Mouse (Mus musculus) liver, embryonic 13.5 days (tissue): Measurements from ENCODE around the gene Uchl1. TPM values are rescaled to one million over a fixed set of nuclear protein-coding genes. Genes with fewer than 3 reads are reported as not detected.

Experiments used
- ATAC-seq: fragments of 200-750 bp; cut with Nextera tagmentation; 2 replicates; pipeline ENCODE4 v1.8.0; 2017; ENCODE audit warnings: low read depth, mild to moderate bottlenecking, moderate number of reproducible peaks, moderate library complexity
- DNase-seq: peaks from one replicate; pipeline ENCODE4 v3.0.0; 2022
- H3K27ac ChIP-seq: fragments of 300-500 bp; sonication (generic); 2 replicates; pipeline ENCODE4 v1.5.1; 2015; ENCODE audit warnings: moderate library complexity, mild to moderate bottlenecking, inconsistent platforms
- H3K27me3 ChIP-seq: fragments of 300-500 bp; sonication (generic); 2 replicates; pipeline ENCODE4 v1.6.1; 2015; ENCODE audit warnings: mild to moderate bottlenecking, inconsistent platforms
- H3K36me3 ChIP-seq: fragments of 300-500 bp; sonication (generic); 2 replicates; pipeline ENCODE4 v1.6.1; 2015; ENCODE audit warnings: mild to moderate bottlenecking, inconsistent platforms
- H3K4me1 ChIP-seq: fragments of 300-500 bp; sonication (generic); replicated peaks from 2 replicates; pipeline ENCODE4 v1.6.1; 2015; ENCODE audit warnings: inconsistent platforms
- H3K4me2 ChIP-seq: fragments of 300-500 bp; sonication (generic); 2 replicates; pipeline ENCODE4 v1.6.1; 2015; ENCODE audit warnings: inconsistent platforms, mild to moderate bottlenecking, moderate library complexity
- H3K4me3 ChIP-seq: fragments of 300-500 bp; sonication (generic); replicated peaks from 2 replicates; pipeline ENCODE4 v1.5.1; 2015; ENCODE audit warnings: mild to moderate bottlenecking, inconsistent platforms
- H3K9ac ChIP-seq: fragments of 300-500 bp; sonication (generic); 2 replicates; pipeline ENCODE4 v1.6.1; 2015; ENCODE audit warnings: mild to moderate bottlenecking, inconsistent platforms
- H3K9me3 ChIP-seq: fragments of 300-500 bp; sonication (generic); replicated peaks from 2 replicates; pipeline ENCODE4 v1.6.1; 2016; ENCODE audit warnings: inconsistent platforms
- WGBS: fragments of 180-500 bp; shearing (Covaris S2); methylation state at CpG from one replicate; pipeline ENCODE4 v1.1.7; 2015; ENCODE audit not compliant: insufficient replicate concordance; 5-methylcytosine and 5-hydroxymethylcytosine counted together
- polyA plus RNA-seq: library from polyadenylated mRNA; unstranded; fragments of >200 nt; fragmentation: Nextera tagmentation; extraction: Ambion mirVana; gene quantifications from 2 replicates; pipeline ENCODE4 v1.2.1, GENCODE M21; 2015

The Uchl1 gene
- polyA plus RNA-seq, 1 experiment from 2014 or later, result 2.5 TPM

DNA sequence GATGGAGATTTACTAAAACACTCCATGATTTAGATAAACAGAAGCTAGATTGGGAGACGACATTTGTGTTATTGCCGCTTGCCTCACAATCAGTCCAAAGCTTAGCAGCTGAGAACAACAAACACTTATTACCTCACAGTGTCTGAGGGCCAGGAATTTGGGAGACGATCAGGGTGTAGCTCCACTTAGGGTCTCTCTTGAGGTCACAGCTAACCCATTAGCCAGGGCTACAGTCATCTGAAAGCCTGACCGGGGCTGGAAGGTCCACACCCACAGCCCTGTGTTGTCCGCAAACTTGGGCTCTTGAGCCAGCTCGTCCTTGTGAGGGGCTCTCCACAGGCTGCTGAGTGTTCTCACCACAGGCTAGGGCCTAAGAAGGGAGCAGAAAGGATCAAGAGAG lies 36.9 kb downstream of the Uchl1 start:
- Histone ChIP-seq H3K4me3 (no peak overlapping the region), H3K36me3 (no peaks in the 10 kb centered on the region), H3K27ac (no peak overlapping the region), H3K9ac (no peak overlapping the region), H3K4me2 (no peak overlapping the region), H3K27me3 (no peaks in the 10 kb centered on the region), H3K9me3 (no peaks in the 10 kb centered on the region), H3K4me1 (no peaks in the 10 kb centered on the region)
- ATAC-seq (no peak), DNase-seq (no peak)
- 72% methylated on average over 6 of the region's 6 CpGs for WGBS

DNA sequence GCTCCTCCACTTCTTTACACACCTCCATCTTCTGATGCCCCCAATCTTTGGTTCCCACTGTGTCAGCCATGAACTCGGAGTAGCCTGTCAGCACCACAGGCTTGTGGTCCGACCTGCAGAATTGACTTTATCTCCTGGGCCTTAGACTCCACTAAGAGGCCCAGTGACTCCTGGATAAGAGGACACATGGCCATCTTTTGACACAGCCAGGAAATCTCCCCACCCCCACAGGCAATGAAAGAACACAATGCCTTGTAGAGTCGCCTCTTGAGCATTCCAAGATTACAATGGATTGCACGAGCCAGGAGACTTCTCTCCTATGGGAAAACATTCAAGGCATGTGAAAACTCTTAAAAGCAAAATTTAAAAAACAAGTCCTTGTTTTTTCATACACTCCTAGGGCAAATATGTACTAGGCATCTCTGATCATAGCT lies 39.6 kb downstream of the Uchl1 start:
- no peak for DNase-seq
- no peaks in the 10 kb centered on the region for H3K9me3 ChIP-seq
- H3K27me3 ChIP-seq, result no peaks in the 10 kb centered on the region
- no peaks in the 10 kb centered on the region for H3K36me3 ChIP-seq
- H3K4me3 ChIP-seq, result no peak overlapping the region
- H3K4me2 ChIP-seq, result no peak overlapping the region
- WGBS, result 24% methylated on average over 4 of the region's 4 CpGs
- H3K4me1 ChIP-seq, result no peaks in the 10 kb centered on the region
- no peak overlapping the region for H3K9ac ChIP-seq
- no peak overlapping the region for H3K27ac ChIP-seq
- no peak for ATAC-seq

DNA sequence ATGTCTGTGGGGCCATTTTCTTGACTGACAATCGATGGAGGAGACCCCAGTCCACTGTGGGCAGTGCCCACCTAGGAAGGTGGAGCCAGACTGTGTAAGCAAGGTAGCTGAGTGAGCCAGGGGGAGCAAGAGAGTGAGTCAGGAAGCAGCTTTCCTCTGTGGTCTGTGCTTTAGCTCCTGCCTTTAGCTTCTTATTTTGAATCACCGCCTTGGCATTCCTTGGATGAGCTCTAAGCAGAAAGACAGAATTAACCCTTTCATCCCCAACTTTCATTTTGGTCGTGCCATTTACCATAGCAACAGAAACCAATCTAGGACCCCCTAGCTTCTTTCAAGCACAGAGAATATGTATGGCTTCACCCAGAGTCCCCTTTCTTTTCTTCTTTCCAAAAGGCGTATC lies 42.0 kb downstream of the Uchl1 start:
- H3K4me3 ChIP-seq, result no peak overlapping the region
- no peak overlapping the region for H3K27ac ChIP-seq
- no peaks in the 10 kb centered on the region for H3K4me1 ChIP-seq
- WGBS, result 39% methylated on average over 4 of the region's 4 CpGs
- H3K9ac ChIP-seq, result no peak overlapping the region
- no peaks in the 10 kb centered on the region for H3K9me3 ChIP-seq
- ATAC-seq (no peak), DNase-seq (no peak)
- no peaks in the 10 kb centered on the region for H3K36me3 ChIP-seq
- no peaks in the 10 kb centered on the region for H3K27me3 ChIP-seq
- no peak overlapping the region for H3K4me2 ChIP-seq

DNA sequence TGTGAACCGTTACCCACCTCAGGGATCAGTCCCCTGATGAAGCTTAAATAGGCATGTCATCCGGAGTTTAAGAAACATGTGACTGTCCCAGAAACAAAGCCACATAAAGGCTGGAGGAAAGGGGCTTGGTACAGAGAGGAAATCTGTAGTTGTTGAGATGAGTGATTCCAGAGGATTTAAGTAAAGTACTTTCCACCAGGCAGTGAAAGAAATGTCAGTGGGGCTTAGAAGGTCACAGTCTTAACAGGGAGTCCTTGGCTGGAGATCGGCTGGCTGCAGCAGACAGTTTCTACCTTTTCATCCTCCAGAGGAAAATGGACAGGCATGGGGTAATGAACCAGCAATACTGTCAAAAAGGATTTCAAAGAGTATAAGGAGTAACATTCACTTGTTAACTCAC lies 42.5 kb downstream of the Uchl1 start:
- no peak overlapping the region for H3K4me2 ChIP-seq
- no peaks in the 10 kb centered on the region for H3K4me1 ChIP-seq
- H3K9ac ChIP-seq, result no peak overlapping the region
- ATAC-seq (no peak), DNase-seq (no peak)
- no peaks in the 10 kb centered on the region for H3K27me3 ChIP-seq
- H3K27ac ChIP-seq, result no peak overlapping the region
- no peaks in the 10 kb centered on the region for H3K9me3 ChIP-seq
- H3K4me3 ChIP-seq, result no peak overlapping the region
- WGBS, result 43% methylated on average over 3 of the region's 3 CpGs
- H3K36me3 ChIP-seq, result no peaks in the 10 kb centered on the region

DNA sequence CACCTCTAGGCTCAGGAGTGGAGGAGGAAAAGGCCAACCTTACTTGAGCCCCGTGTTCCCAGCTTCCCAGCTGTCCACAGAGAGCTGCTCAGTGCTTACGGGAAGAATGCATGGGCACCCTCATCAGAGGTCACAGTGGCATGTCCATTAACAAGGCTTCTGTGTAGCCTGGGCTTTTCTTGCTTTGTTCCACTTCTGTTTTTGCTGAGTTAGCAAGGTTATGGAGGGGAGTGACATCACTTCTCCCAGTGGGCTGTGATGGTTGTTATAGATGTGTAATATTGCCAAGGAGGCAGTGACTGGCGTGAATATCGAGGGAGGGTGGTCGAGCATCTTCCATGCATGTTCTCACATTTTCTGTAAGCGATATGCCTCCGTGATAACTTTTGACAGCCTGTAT lies 43.0 kb downstream of the Uchl1 start:
- Histone ChIP-seq H3K4me2 (no peak overlapping the region), H3K4me3 (no peak overlapping the region), H3K9me3 (no peaks in the 10 kb centered on the region), H3K27me3 (no peaks in the 10 kb centered on the region), H3K4me1 (no peaks in the 10 kb centered on the region), H3K36me3 (no peaks in the 10 kb centered on the region), H3K9ac (no peak overlapping the region), H3K27ac (no peak overlapping the region)
- no peak for DNase-seq
- 65% methylated on average over 7 of the region's 7 CpGs for WGBS
- no peak for ATAC-seq

DNA sequence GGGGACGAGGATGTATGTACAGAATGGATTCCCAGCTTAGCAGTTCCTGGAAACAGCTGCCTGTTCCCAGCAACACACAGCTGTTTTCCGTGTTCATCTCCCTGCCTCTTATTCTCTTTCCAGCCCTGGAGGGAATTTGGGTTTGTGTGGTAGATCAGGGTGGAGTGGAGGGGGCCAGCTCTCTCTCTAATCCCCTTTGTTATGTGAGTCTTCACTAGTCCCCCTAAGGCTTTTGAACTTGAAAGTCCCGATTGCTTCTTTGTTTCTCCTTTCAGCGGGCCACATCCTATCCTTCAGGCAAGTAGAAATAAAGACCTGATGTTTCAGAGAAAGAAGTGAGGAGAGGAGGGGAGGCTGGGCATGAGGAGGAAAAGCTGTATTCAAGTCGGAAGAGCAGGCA lies 45.0 kb downstream of the Uchl1 start:
- no peak for ATAC-seq
- WGBS, result 38% methylated on average over 5 of the region's 5 CpGs
- Histone ChIP-seq H3K9ac (no peak overlapping the region), H3K36me3 (no peaks in the 10 kb centered on the region), H3K4me2 (no peak overlapping the region), H3K9me3 (no peaks in the 10 kb centered on the region), H3K27me3 (no peaks in the 10 kb centered on the region), H3K4me1 (no peaks in the 10 kb centered on the region), H3K27ac (no peak overlapping the region), H3K4me3 (no peak overlapping the region)
- DNase-seq, result no peak

DNA sequence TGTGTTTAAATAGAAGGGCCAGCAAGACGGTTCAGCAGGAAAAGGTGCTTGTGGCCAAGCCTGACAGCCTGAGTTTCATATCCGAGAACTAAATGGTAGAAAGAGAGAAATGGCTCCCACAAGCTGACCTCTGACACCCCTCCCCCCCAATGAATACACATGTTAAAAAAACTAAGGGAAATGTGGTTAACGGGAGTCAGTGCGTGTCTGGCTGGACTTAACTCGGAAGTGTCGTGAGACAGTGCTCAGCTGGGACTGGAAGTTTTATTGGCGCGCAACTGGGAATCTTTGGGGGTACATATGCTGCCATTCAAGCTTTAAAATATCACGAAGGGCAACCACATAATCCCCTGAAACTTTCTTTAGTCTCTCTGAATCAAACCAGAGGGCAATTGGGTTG lies 46.7 kb downstream of the Uchl1 start:
- Histone ChIP-seq H3K9me3 (no peaks in the 10 kb centered on the region), H3K27ac (no peak overlapping the region), H3K4me1 (no peaks in the 10 kb centered on the region), H3K4me2 (no peak overlapping the region), H3K4me3 (no peak overlapping the region), H3K36me3 (no peaks in the 10 kb centered on the region), H3K27me3 (no peaks in the 10 kb centered on the region), H3K9ac (no peak overlapping the region)
- no peak for DNase-seq
- 50% methylated on average over 9 of the region's 9 CpGs for WGBS
- no peak for ATAC-seq

DNA sequence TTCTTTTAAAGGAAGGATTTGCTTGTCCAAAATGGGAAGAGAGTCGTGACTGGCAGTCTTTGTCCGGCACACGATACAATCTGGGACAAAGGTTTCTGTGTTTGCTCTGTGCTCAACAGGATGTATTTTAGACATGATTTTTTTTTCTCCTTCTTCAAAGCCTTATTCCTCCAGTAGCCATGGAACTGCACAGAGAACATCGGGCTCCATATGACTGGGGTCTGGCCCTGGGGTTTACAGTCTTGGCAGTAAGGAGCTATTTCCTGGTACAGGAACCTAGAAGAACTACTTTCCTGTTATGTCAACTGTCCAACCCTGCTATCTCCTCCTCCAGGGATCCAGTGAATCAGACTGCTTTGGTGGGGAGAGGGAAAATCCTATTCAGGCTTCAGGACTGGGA lies 47.1 kb downstream of the Uchl1 start:
- H3K9me3 ChIP-seq, result no peaks in the 10 kb centered on the region
- H3K36me3 ChIP-seq, result no peaks in the 10 kb centered on the region
- no peak overlapping the region for H3K4me2 ChIP-seq
- 36% methylated on average over 4 of the region's 4 CpGs for WGBS
- no peak overlapping the region for H3K9ac ChIP-seq
- no peaks in the 10 kb centered on the region for H3K4me1 ChIP-seq
- H3K27me3 ChIP-seq, result no peaks in the 10 kb centered on the region
- DNase-seq (no peak), ATAC-seq (no peak)
- H3K27ac ChIP-seq, result no peak overlapping the region
- H3K4me3 ChIP-seq, result no peak overlapping the region

DNA sequence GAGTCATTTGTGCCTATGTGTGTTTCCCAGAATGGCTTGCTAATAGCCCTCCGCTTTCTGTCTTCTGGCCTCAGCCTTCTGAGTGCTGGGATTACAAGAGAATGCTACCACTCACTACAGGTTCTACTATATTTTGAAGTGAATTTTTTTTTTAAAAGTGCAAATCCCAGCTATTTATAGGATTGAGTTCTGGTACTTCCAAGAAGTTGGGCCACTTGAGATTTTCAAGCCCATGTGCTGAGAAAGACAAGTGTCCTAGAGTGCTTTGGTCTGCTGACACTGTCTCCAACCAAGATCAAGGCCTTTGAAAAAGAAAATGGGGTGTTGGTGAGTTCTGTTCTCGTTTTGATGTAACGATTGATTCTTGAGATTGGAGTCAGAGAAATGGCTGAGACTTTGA lies 47.7 kb downstream of the Uchl1 start:
- ATAC-seq (no peak), DNase-seq (no peak)
- no peak overlapping the region for H3K4me3 ChIP-seq
- no peaks in the 10 kb centered on the region for H3K27me3 ChIP-seq
- no peak overlapping the region for H3K9ac ChIP-seq
- no peak overlapping the region for H3K4me2 ChIP-seq
- H3K36me3 ChIP-seq, result no peaks in the 10 kb centered on the region
- no peak overlapping the region for H3K27ac ChIP-seq
- H3K9me3 ChIP-seq, result no peaks in the 10 kb centered on the region
- 70% methylated on average over 3 of the region's 3 CpGs for WGBS
- no peaks in the 10 kb centered on the region for H3K4me1 ChIP-seq

DNA sequence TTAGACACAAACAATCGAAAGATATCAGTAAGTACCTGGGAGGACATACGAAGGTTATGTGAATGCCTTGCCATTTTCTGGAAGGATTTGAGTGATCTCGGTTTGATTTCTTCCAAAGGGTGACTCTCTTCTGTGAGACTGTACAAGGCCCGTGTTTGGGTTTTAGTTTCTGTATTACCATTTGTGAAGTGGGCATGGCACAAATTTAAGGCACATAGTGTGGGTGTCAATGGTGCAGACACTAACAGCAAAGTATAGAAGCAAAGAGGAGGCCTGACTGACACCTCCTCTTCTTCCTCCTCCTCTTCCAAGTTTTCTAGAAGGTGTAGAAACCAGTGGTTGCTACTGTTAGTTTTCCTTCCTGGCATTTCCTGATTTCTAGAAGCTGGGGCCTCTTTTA lies 53.4 kb downstream of the Uchl1 start:
- Histone ChIP-seq H3K4me1 (no peaks in the 10 kb centered on the region), H3K9me3 (no peaks in the 10 kb centered on the region), H3K4me2 (no peak overlapping the region), H3K27ac (no peak overlapping the region), H3K9ac (no peak overlapping the region), H3K27me3 (no peaks in the 10 kb centered on the region), H3K36me3 (no peaks in the 10 kb centered on the region), H3K4me3 (no peak overlapping the region)
- no peak for ATAC-seq
- no peak for DNase-seq
- WGBS, result 74% methylated on average over 4 of the region's 4 CpGs

DNA sequence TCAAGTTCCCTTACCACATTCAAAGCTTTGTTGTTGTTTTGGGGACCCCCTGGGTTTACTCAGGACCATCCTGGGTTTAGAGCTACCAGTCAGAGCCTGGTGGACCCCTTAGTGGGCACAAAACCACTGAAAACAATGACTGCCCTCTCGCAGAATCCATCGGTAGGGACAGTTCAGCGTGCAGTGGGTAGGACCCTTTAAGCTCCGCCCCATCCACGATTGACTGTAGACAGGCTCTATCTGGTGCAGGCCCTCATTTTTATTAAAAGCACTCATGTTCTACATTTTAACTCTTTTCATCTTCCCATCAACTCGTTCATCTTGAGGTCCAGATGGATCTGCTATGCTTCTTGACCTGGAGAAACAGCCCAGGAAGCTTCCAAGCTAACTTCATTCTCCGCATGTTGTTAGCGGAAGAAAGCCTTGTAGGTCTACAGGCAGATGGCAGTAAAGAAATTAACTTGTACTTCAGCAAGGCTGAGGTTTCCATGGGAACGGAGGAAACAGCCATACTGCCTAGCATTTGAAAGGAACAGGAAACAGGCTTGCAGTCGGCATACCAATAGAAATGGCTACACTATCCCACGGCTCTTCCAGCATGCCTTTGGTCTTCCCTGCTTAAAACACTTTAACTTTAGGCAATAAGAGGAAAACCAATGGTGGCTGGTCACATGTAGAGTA lies 54.9 kb downstream of the Uchl1 start:
- H3K4me2 ChIP-seq, result no peak overlapping the region
- ATAC-seq (no peak), DNase-seq (no peak)
- H3K4me1 ChIP-seq, result no peaks in the 10 kb centered on the region
- WGBS, result 43% methylated on average over 11 of the region's 11 CpGs
- no peak overlapping the region for H3K9ac ChIP-seq
- H3K27me3 ChIP-seq, result no peaks in the 10 kb centered on the region
- H3K9me3 ChIP-seq, result no peaks in the 10 kb centered on the region
- H3K4me3 ChIP-seq, result no peak overlapping the region
- H3K27ac ChIP-seq, result no peak overlapping the region
- no peaks in the 10 kb centered on the region for H3K36me3 ChIP-seq

DNA sequence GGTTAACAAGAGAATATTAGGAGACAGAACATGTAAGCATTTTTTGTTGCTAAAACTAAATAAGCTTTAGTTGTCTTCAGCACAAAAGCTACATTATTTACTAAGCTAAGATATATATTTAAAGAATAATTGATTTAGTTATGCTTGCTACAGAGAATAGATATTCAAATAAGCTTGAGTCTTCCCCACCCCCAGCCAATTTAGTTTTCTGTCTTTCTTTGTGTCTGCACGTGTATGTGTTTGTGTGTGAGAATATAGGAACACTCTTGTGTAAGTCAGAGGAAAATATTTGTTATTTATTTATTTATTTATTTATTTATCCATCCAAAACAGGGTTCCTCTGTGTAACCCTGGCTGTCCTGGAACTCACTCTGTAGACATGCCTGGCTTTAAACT lies 55.4 kb downstream of the Uchl1 start:
- Histone ChIP-seq H3K9ac (no peak overlapping the region), H3K27ac (no peak overlapping the region), H3K9me3 (no peaks in the 10 kb centered on the region), H3K4me1 (no peaks in the 10 kb centered on the region), H3K4me3 (no peak overlapping the region), H3K27me3 (no peaks in the 10 kb centered on the region), H3K36me3 (no peaks in the 10 kb centered on the region), H3K4me2 (no peak overlapping the region)
- ATAC-seq (no peak), DNase-seq (no peak)
- WGBS, result 59% methylated on average over 1 of the region's 1 CpGs
